Mouse (Mus musculus): ENCODE results near the gene Gm37240. TPM values are rescaled to one million over a fixed set of nuclear protein-coding genes. Genes with fewer than 3 reads are reported as not detected.

Gm37240 gene
- polyA plus RNA-seq, 1 experiment from 2014 or later: 1.1 TPM

- no peak for ATAC-seq (ENCODE audit: low FRiP score, low read depth)
- Histone ChIP-seq H3K4me1 (peaks cover 5% of the 10 kb centered on the region; the same call in 1 of the 2 replicates), H3K4me2 (replicated peaks) (no peak overlapping the region), H3K9ac (no peak overlapping the region), H3K27me3 (replicated peaks) (no peaks in the 10 kb centered on the region), H3K36me3 (no peaks in the 10 kb centered on the region), H3K4me3 (no peak overlapping the region), H3K27ac (no peak overlapping the region), H3K9me3 (no peaks in the 10 kb centered on the region)
- WGBS: 81% methylated on average over 8 of the region's 8 CpGs
These were observed 576.8 kb downstream of the Gm37240 start for GRCm38 (mm10) chr3:85310401-85310989.

GRCm38 (mm10) chr3:85309168-85309567, 578.1 kb downstream of the Gm37240 start:
- no peaks in the 10 kb centered on the region for H3K27me3 ChIP-seq (replicated peaks)
- H3K9ac ChIP-seq: no peak overlapping the region
- H3K9me3 ChIP-seq: no peaks in the 10 kb centered on the region
- H3K4me3 ChIP-seq: no peak overlapping the region
- peaks cover 4% of the 10 kb centered on the region; the same call in 1 of the 2 replicates for H3K4me1 ChIP-seq
- H3K4me2 ChIP-seq (replicated peaks): no peak overlapping the region
- H3K27ac ChIP-seq: no peak overlapping the region
- ATAC-seq (ENCODE audit: low FRiP score, low read depth): no peak
- 91% methylated on average over 6 of the region's 6 CpGs for WGBS
- no peaks in the 10 kb centered on the region for H3K36me3 ChIP-seq

- Histone ChIP-seq H3K4me2 (replicated peaks) (no peak overlapping the region), H3K4me3 (no peak overlapping the region), H3K4me1 (no peaks in the 10 kb centered on the region), H3K36me3 (no peaks in the 10 kb centered on the region), H3K9me3 (no peaks in the 10 kb centered on the region), H3K27ac (no peak overlapping the region), H3K27me3 (replicated peaks) (no peaks in the 10 kb centered on the region), H3K9ac (no peak overlapping the region)
- WGBS: 66% methylated on average over 4 of the region's 4 CpGs
- ATAC-seq (ENCODE audit: low FRiP score, low read depth): no peak
These were observed 578.6 kb downstream of the Gm37240 start for GRCm38 (mm10) chr3:85308706-85309105.

- Histone ChIP-seq H3K27ac (no peak overlapping the region), H3K4me3 (no peak overlapping the region), H3K9me3 (no peaks in the 10 kb centered on the region), H3K27me3 (replicated peaks) (no peaks in the 10 kb centered on the region), H3K4me1 (peaks cover 8% of the 10 kb centered on the region; the same call in 1 of the 2 replicates), H3K36me3 (no peaks in the 10 kb centered on the region), H3K9ac (no peak overlapping the region), H3K4me2 (replicated peaks) (no peak overlapping the region)
- ATAC-seq (ENCODE audit: low FRiP score, low read depth): no peak
- WGBS: 89% methylated on average over 3 of the region's 3 CpGs
These were observed 585.5 kb downstream of the Gm37240 start for GRCm38 (mm10) chr3:85301851-85302250.

- H3K9ac ChIP-seq: no peak overlapping the region
- H3K4me1 ChIP-seq: peaks cover 8% of the 10 kb centered on the region; the same call in 1 of the 2 replicates
- H3K9me3 ChIP-seq: no peaks in the 10 kb centered on the region
- 92% methylated on average over 2 of the region's 2 CpGs for WGBS
- H3K4me2 ChIP-seq (replicated peaks): no peak overlapping the region
- no peak overlapping the region for H3K27ac ChIP-seq
- no peaks in the 10 kb centered on the region for H3K27me3 ChIP-seq (replicated peaks)
- H3K36me3 ChIP-seq: no peaks in the 10 kb centered on the region
- H3K4me3 ChIP-seq: no peak overlapping the region
- no peak for ATAC-seq (ENCODE audit: low FRiP score, low read depth)
These were observed 586.0 kb downstream of the Gm37240 start for GRCm38 (mm10) chr3:85301336-85301735.

- Histone ChIP-seq H3K4me2 (replicated peaks) (no peak overlapping the region), H3K9me3 (no peaks in the 10 kb centered on the region), H3K27me3 (replicated peaks) (no peaks in the 10 kb centered on the region), H3K4me3 (no peak overlapping the region), H3K9ac (no peak overlapping the region), H3K27ac (no peak overlapping the region), H3K4me1 (peaks cover 8% of the 10 kb centered on the region; the same call in 1 of the 2 replicates), H3K36me3 (no peaks in the 10 kb centered on the region)
- WGBS: 67% methylated on average over 18 of the region's 18 CpGs
- ATAC-seq (ENCODE audit: low FRiP score, low read depth): peak; percentile 53; the same call in 1 of the 2 replicates
These were observed 587.4 kb downstream of the Gm37240 start for GRCm38 (mm10) chr3:85299649-85300550.

- H3K9me3 ChIP-seq: no peaks in the 10 kb centered on the region
- ATAC-seq (ENCODE audit: low FRiP score, low read depth): no peak
- 81% methylated on average over 9 of the region's 9 CpGs for WGBS
- no peak overlapping the region for H3K4me3 ChIP-seq
- no peaks in the 10 kb centered on the region for H3K36me3 ChIP-seq
- H3K27ac ChIP-seq: no peak overlapping the region
- no peaks in the 10 kb centered on the region for H3K27me3 ChIP-seq (replicated peaks)
- H3K9ac ChIP-seq: no peak overlapping the region
- H3K4me1 ChIP-seq: peaks cover 6% of the 10 kb centered on the region; the same call in 1 of the 2 replicates
- no peak overlapping the region for H3K4me2 ChIP-seq (replicated peaks)
These were observed 592.1 kb downstream of the Gm37240 start for GRCm38 (mm10) chr3:85295229-85295628.

- ATAC-seq (ENCODE audit: low FRiP score, low read depth): no peak
- no peaks in the 10 kb centered on the region for H3K27me3 ChIP-seq (replicated peaks)
- no peaks in the 10 kb centered on the region for H3K36me3 ChIP-seq
- 94% methylated on average over 2 of the region's 2 CpGs for WGBS
- no peaks in the 10 kb centered on the region for H3K9me3 ChIP-seq
- no peak overlapping the region for H3K27ac ChIP-seq
- H3K9ac ChIP-seq: no peak overlapping the region
- no peaks in the 10 kb centered on the region for H3K4me1 ChIP-seq
- no peak overlapping the region for H3K4me2 ChIP-seq (replicated peaks)
- no peak overlapping the region for H3K4me3 ChIP-seq
These were observed 599.7 kb downstream of the Gm37240 start for GRCm38 (mm10) chr3:85287627-85288026.

GRCm38 (mm10) chr3:85284483-85284882, 602.8 kb downstream of the Gm37240 start:
- Histone ChIP-seq H3K4me3 (no peak overlapping the region), H3K9me3 (no peaks in the 10 kb centered on the region), H3K4me2 (replicated peaks) (no peak overlapping the region), H3K27ac (no peak overlapping the region), H3K36me3 (no peaks in the 10 kb centered on the region), H3K27me3 (replicated peaks) (no peaks in the 10 kb centered on the region), H3K9ac (no peak overlapping the region), H3K4me1 (no peaks in the 10 kb centered on the region)
- WGBS: 90% methylated on average over 2 of the region's 2 CpGs
- ATAC-seq (ENCODE audit: low FRiP score, low read depth): no peak

- Histone ChIP-seq H3K27ac (no peak overlapping the region), H3K9ac (no peak overlapping the region), H3K36me3 (no peaks in the 10 kb centered on the region), H3K9me3 (no peaks in the 10 kb centered on the region), H3K4me3 (no peak overlapping the region), H3K4me2 (replicated peaks) (no peak overlapping the region), H3K4me1 (no peaks in the 10 kb centered on the region), H3K27me3 (replicated peaks) (no peaks in the 10 kb centered on the region)
- ATAC-seq (ENCODE audit: low FRiP score, low read depth): no peak
- WGBS: 92% methylated on average over 5 of the region's 5 CpGs
These were observed 604.5 kb downstream of the Gm37240 start for GRCm38 (mm10) chr3:85282816-85283215.

GRCm38 (mm10) chr3:85275075-85275474, 612.2 kb downstream of the Gm37240 start:
- no peak overlapping the region for H3K4me3 ChIP-seq
- no peaks in the 10 kb centered on the region for H3K4me1 ChIP-seq
- no peak overlapping the region for H3K4me2 ChIP-seq (replicated peaks)
- WGBS: 52% methylated on average over 10 of the region's 10 CpGs
- no peak overlapping the region for H3K27ac ChIP-seq
- no peak for ATAC-seq (ENCODE audit: low FRiP score, low read depth)
- H3K27me3 ChIP-seq (replicated peaks): no peaks in the 10 kb centered on the region
- no peak overlapping the region for H3K9ac ChIP-seq
- H3K36me3 ChIP-seq: no peaks in the 10 kb centered on the region
- no peaks in the 10 kb centered on the region for H3K9me3 ChIP-seq

- Histone ChIP-seq H3K9ac (no peak overlapping the region), H3K4me1 (no peaks in the 10 kb centered on the region), H3K4me2 (replicated peaks) (no peak overlapping the region), H3K9me3 (no peaks in the 10 kb centered on the region), H3K27me3 (replicated peaks) (no peaks in the 10 kb centered on the region), H3K4me3 (no peak overlapping the region), H3K27ac (no peak overlapping the region), H3K36me3 (no peaks in the 10 kb centered on the region)
- no peak for ATAC-seq (ENCODE audit: low FRiP score, low read depth)
- WGBS: 89% methylated on average over 2 of the region's 2 CpGs
These were observed 615.8 kb downstream of the Gm37240 start for GRCm38 (mm10) chr3:85271491-85271890.

Measured in neural tube, embryonic 12.5 days (tissue).